Mouse (Mus musculus) gastrocnemius, postnatal 14 days (tissue): Measurements from ENCODE around the gene Ctse. TPM values are rescaled to one million over a fixed set of nuclear protein-coding genes. Genes with fewer than 3 reads are reported as not detected.
"Not testable (repeated sequence)": the region's sequence is repeated elsewhere in the genome, so short reads cannot be mapped to it uniquely, and the experiment has no call there.

Experiments
- DNase-seq: peaks from one replicate; pipeline ENCODE4 v3.0.0; 2021; ENCODE audit warnings: mixed read lengths
- intact Hi-C: fragments of 180-260 bp; cut with DNase I; formaldehyde crosslinking; loops from one replicate; pipeline ENCODE4 v1.15.1; 2025; ENCODE audit warnings: low total_unique reads
- long read RNA-seq, 2 experiments: library from polyadenylated mRNA; stranded (forward); transcript quantifications; one replicate each; pipeline ENCODE4 v2.0.0; 2021
- total RNA-seq, 2 experiments: library from RNA; stranded (reverse); gene quantifications; 2 replicates each; pipeline ENCODE4 v1.2.3; 2021

Ctse gene
- under 1 TPM; 0.39 to 0.40 TPM for total RNA-seq
- long read RNA-seq, experiment 1: 0 reads
- long read RNA-seq, experiment 2, partial matches to known transcripts: 1 of 2 reads
- long read RNA-seq, experiment 2, other reads (novel, unspliced or antisense): 0 of 2 reads

GRCm38 (mm10) chr1:131637791-131638540 is at the start of gene Ctse:
Gene Ctse (plus strand): TSS chr1:131638306.
- intact Hi-C loops: no loop called here
- DNase-seq: no peak

- intact Hi-C loops: no loop called here
- DNase-seq: no peak
These were observed 39.2 kb upstream of the Ctse start, which contains the start of gene Avpr1b for GRCm38 (mm10) chr1:131598905-131599304. Gene Avpr1b (plus strand): TSS chr1:131599239.

GRCm38 (mm10) chr1:131600314-131600713 is 37.8 kb upstream of the Ctse start:
- DNase-seq: no peak
- intact Hi-C loops: no loop called here

GRCm38 (mm10) chr1:131606719-131607118 is 31.4 kb upstream of the Ctse start:
- intact Hi-C loops: no loop called here
- no peak for DNase-seq

- intact Hi-C loops: loop anchor here (5.0 kb wide), 1 partner anchor 50 kb away; no protein-coding TSS in a partner anchor
These were observed 25.4 kb upstream of the Ctse start for GRCm38 (mm10) chr1:131612556-131613155.

GRCm38 (mm10) chr1:131613361-131614133 is 24.6 kb upstream of the Ctse start:
- DNase-seq: peak; percentile 77
- intact Hi-C loops: loop anchor here (5.0 kb wide), 1 partner anchor 49 kb away; no protein-coding TSS in a partner anchor

More at GRCm38 (mm10) chr1:131612556-131613155, 25.4 kb upstream of the Ctse start:
- peak; percentile 27 for DNase-seq

- no peak for DNase-seq
- intact Hi-C loops: loop anchor here (5.0 kb wide), 1 partner anchor 48 kb away; no protein-coding TSS in a partner anchor
These were observed 23.5 kb upstream of the Ctse start for GRCm38 (mm10) chr1:131614641-131615040.

GRCm38 (mm10) chr1:131616131-131616530 is 22.0 kb upstream of the Ctse start:
- intact Hi-C loops: no loop called here

GRCm38 (mm10) chr1:131616546-131617220 is 21.4 kb upstream of the Ctse start:
- DNase-seq: no peak
- intact Hi-C loops: no loop called here

More at GRCm38 (mm10) chr1:131616131-131616530, 22.0 kb upstream of the Ctse start:
- no peak for DNase-seq

GRCm38 (mm10) chr1:131618576-131618975 is 19.5 kb upstream of the Ctse start:
- intact Hi-C loops: no loop called here

GRCm38 (mm10) chr1:131619348-131619747 is 18.8 kb upstream of the Ctse start:
- no peak for DNase-seq
- intact Hi-C loops: no loop called here

More at GRCm38 (mm10) chr1:131618576-131618975, 19.5 kb upstream of the Ctse start:
- DNase-seq: no peak

- intact Hi-C loops: no loop called here
- DNase-seq: no peak
These were observed 14.5 kb upstream of the Ctse start for GRCm38 (mm10) chr1:131623644-131624043.

GRCm38 (mm10) chr1:131624175-131624835 is 13.8 kb upstream of the Ctse start:
- no peak for DNase-seq
- intact Hi-C loops: no loop called here

- no peak for DNase-seq
- intact Hi-C loops: no loop called here
These were observed 11.9 kb upstream of the Ctse start for GRCm38 (mm10) chr1:131626200-131626599.

GRCm38 (mm10) chr1:131632216-131632615 is 5.9 kb upstream of the Ctse start:
- DNase-seq, intact Hi-C loops: not testable (repeated sequence)

- DNase-seq: no peak
- intact Hi-C loops: no loop called here
These were observed 3.6 kb upstream of the Ctse start for GRCm38 (mm10) chr1:131634495-131634894.

GRCm38 (mm10) chr1:131638541-131639421 is 675 bp downstream of the Ctse start:
- DNase-seq: no peak
- intact Hi-C loops: no loop called here

GRCm38 (mm10) chr1:131640062-131640461 is 2.0 kb downstream of the Ctse start:
- DNase-seq: no peak
- intact Hi-C loops: no loop called here
